Mouse (Mus musculus): ENCODE data around the gene Slc25a17.

The Slc25a17 gene

GRCm38 (mm10) chr15:81360345-81361021 lies at the start of gene Slc25a17:
Gene Slc25a17 (minus strand): TSS chr15:81360812.
- ChIA-PET CTCF (no interaction called here), POLR2A (interaction anchor here in 1 of 4 experiments (2.5 to 5.7 kb wide), 2 partner anchors 11 to 17 kb away, joined by 20 to 27 read pairs; no protein-coding TSS in a partner anchor)

- ChIA-PET POLR2A (interaction anchor here in 2 of 4 experiments (0.7 to 4.2 kb wide), 5 partner anchors 8 to 177 kb away, joined by 3 to 28 read pairs (median 7); partner anchors contain the start of genes St13 (in 2 of the 2), Xpnpep3 (in 2 of the 2) and Ep300 (in 1 of the 2)), CTCF (interaction anchor here in 1 of 4 experiments (0.6 kb wide), 1 partner anchor 9 kb away, joined by 4 read pairs; no protein-coding TSS in a partner anchor)
These were observed 47.6 kb upstream of the Slc25a17 start, which contains the start of gene Dnajb7 for GRCm38 (mm10) chr15:81408199-81408598. Gene Dnajb7 (minus strand): TSS chr15:81408299.

GRCm38 (mm10) chr15:81405008-81405407 lies 44.4 kb upstream of the Slc25a17 start:
- ChIA-PET POLR2A (interaction anchor here in 1 of 4 experiments (1.1 to 1.5 kb wide), 3 partner anchors 10 to 15 kb away, joined by 3 read pairs; no protein-coding TSS in a partner anchor), CTCF (interaction anchor here in 1 of 4 experiments (0.5 kb wide), 1 partner anchor 159 kb away, joined by 5 read pairs; no protein-coding TSS in a partner anchor)

- POLR2A ChIA-PET = interaction anchor here (0.5 to 8.7 kb wide), 87 partner anchors 8 to 1145 kb away, joined by 3 to 103 read pairs (median 4); partner anchors contain the start of genes Rbx1 (in 3 of the 4), Dnajb7 (in 2 of the 4), Ep300 (in 2 of the 4) and L3mbtl2 (in 2 of the 4)
- CTCF ChIA-PET = interaction anchor here in 3 of 4 experiments (0.6 to 2.0 kb wide), 9 partner anchors 12 to 432 kb away, joined by 3 to 6 read pairs (median 3); no protein-coding TSS in a partner anchor
These were observed 39.2 kb upstream of the Slc25a17 start, which contains the start of the genes St13 and Xpnpep3 for GRCm38 (mm10) chr15:81399638-81400315. Gene St13 (minus strand): TSS chr15:81400077. Gene Xpnpep3 (plus strand): TSS chr15:81400138.

GRCm38 (mm10) chr15:81399297-81399637 lies 38.7 kb upstream of the Slc25a17 start:
- ChIA-PET CTCF (interaction anchor here in 2 of 4 experiments (1.1 to 2.0 kb wide), 9 partner anchors 12 to 432 kb away, joined by 3 to 6 read pairs (median 3); no protein-coding TSS in a partner anchor), POLR2A (interaction anchor here (0.6 to 8.7 kb wide), 77 partner anchors 9 to 1400 kb away, joined by 3 to 103 read pairs (median 4); partner anchors contain the start of genes Rbx1 (in 3 of the 4), Dnajb7 (in 2 of the 4), Ep300 (in 2 of the 4) and L3mbtl2 (in 2 of the 4))

GRCm38 (mm10) chr15:81398189-81398588 lies 37.6 kb upstream of the Slc25a17 start:
- POLR2A ChIA-PET = interaction anchor here (0.6 to 8.7 kb wide), 41 partner anchors 9 to 404 kb away, joined by 3 to 103 read pairs (median 7); partner anchors contain the start of genes Dnajb7 (in 2 of the 4), Ep300 (in 2 of the 4), L3mbtl2 (in 1 of the 4) and Tef (in 1 of the 4)
- CTCF ChIA-PET = interaction anchor here in 3 of 4 experiments (0.6 to 1.6 kb wide), 5 partner anchors 11 to 1692 kb away, joined by 3 read pairs; no protein-coding TSS in a partner anchor

- CTCF ChIA-PET = interaction anchor here (0.6 to 0.9 kb wide), 4 partner anchors 45 to 212 kb away, joined by 3 to 8 read pairs (median 3); no protein-coding TSS in a partner anchor
- POLR2A ChIA-PET = interaction anchor here in 3 of 4 experiments (0.6 to 8.7 kb wide), 17 partner anchors 7 to 654 kb away, joined by 3 to 84 read pairs (median 3); partner anchors contain the start of gene Rbx1 (in 1 of the 3)
These were observed 33.8 kb upstream of the Slc25a17 start for GRCm38 (mm10) chr15:81394211-81394915.

- ChIA-PET CTCF (interaction anchor here in 1 of 4 experiments (0.9 kb wide), 1 partner anchor 55 kb away, joined by 3 read pairs; no protein-coding TSS in a partner anchor), POLR2A (interaction anchor here in 3 of 4 experiments (0.6 to 8.0 kb wide), 6 partner anchors 6 to 945 kb away, joined by 3 to 103 read pairs (median 3); partner anchors contain the start of genes St13 (in 1 of the 3) and Xpnpep3 (in 1 of the 3))
These were observed 32.4 kb upstream of the Slc25a17 start for GRCm38 (mm10) chr15:81392997-81393396.

- ChIA-PET POLR2A (interaction anchor here (0.6 to 8.0 kb wide), 10 partner anchors 9 to 1129 kb away, joined by 3 to 103 read pairs (median 4); partner anchors contain the start of genes St13 (in 3 of the 4) and Xpnpep3 (in 3 of the 4)), CTCF (interaction anchor here (0.5 to 1.5 kb wide), 9 partner anchors 12 to 886 kb away, joined by 3 to 4 read pairs (median 3); partner anchors contain the start of genes St13 (in 1 of the 4) and Xpnpep3 (in 1 of the 4))
These were observed 25.7 kb upstream of the Slc25a17 start for GRCm38 (mm10) chr15:81386327-81386726.

- ChIA-PET POLR2A (interaction anchor here in 2 of 4 experiments (0.8 to 6.7 kb wide), 10 partner anchors 8 to 30 kb away, joined by 3 to 36 read pairs (median 4); partner anchors contain the start of genes St13 (in 1 of the 2) and Xpnpep3 (in 1 of the 2)), CTCF (no interaction called here)
These were observed 18.2 kb upstream of the Slc25a17 start for GRCm38 (mm10) chr15:81378845-81379244.

- POLR2A ChIA-PET = interaction anchor here in 2 of 4 experiments (0.7 to 1.2 kb wide), 2 partner anchors 15 to 25 kb away, joined by 5 to 8 read pairs; partner anchors contain the start of genes St13 (in 1 of the 2) and Xpnpep3 (in 1 of the 2)
- CTCF ChIA-PET = no interaction called here
These were observed 14.0 kb upstream of the Slc25a17 start for GRCm38 (mm10) chr15:81374621-81375020.

- CTCF ChIA-PET = interaction anchor here in 2 of 4 experiments (0.5 to 1.0 kb wide), 2 partner anchors 16 to 343 kb away, joined by 3 to 5 read pairs; no protein-coding TSS in a partner anchor
- POLR2A ChIA-PET = interaction anchor here in 2 of 4 experiments (0.7 to 4.1 kb wide), 12 partner anchors 8 to 215 kb away, joined by 3 to 20 read pairs (median 4); partner anchors contain the start of genes Ep300 (in 1 of the 2) and Rbx1 (in 1 of the 2)
These were observed 9.7 kb upstream of the Slc25a17 start for GRCm38 (mm10) chr15:81370356-81370755.

- POLR2A ChIA-PET = interaction anchor here in 2 of 4 experiments (0.6 to 2.4 kb wide), 6 partner anchors 9 to 30 kb away, joined by 3 to 9 read pairs (median 4); no protein-coding TSS in a partner anchor
These were observed 8.0 kb upstream of the Slc25a17 start for GRCm38 (mm10) chr15:81368601-81369000.

GRCm38 (mm10) chr15:81366241-81366640 lies 5.6 kb upstream of the Slc25a17 start:
- ChIA-PET POLR2A (interaction anchor here in 3 of 4 experiments (0.6 to 5.7 kb wide), 7 partner anchors 10 to 33 kb away, joined by 3 to 33 read pairs (median 4); partner anchors contain the start of genes St13 (in 1 of the 3) and Xpnpep3 (in 1 of the 3)), CTCF (no interaction called here)

More at GRCm38 (mm10) chr15:81368601-81369000, 8.0 kb upstream of the Slc25a17 start:
- CTCF ChIA-PET = interaction anchor here in 2 of 4 experiments (0.6 to 1.8 kb wide), 4 partner anchors 13 to 231 kb away, joined by 3 to 5 read pairs (median 4); no protein-coding TSS in a partner anchor

GRCm38 (mm10) chr15:81365246-81365645 lies 4.6 kb upstream of the Slc25a17 start:
- CTCF ChIA-PET = interaction anchor here in 1 of 4 experiments (0.5 kb wide), 1 partner anchor 117 kb away, joined by 5 read pairs; no protein-coding TSS in a partner anchor
- POLR2A ChIA-PET = interaction anchor here in 2 of 4 experiments (1.2 to 5.7 kb wide), 5 partner anchors 13 to 34 kb away, joined by 4 to 33 read pairs (median 5); partner anchors contain the start of genes St13 (in 1 of the 2) and Xpnpep3 (in 1 of the 2)

GRCm38 (mm10) chr15:81364271-81364670 lies 3.7 kb upstream of the Slc25a17 start:
- POLR2A ChIA-PET = interaction anchor here in 2 of 4 experiments (0.5 to 5.7 kb wide), 9 partner anchors 8 to 1791 kb away, joined by 3 to 33 read pairs (median 4); partner anchors contain the start of genes St13 (in 1 of the 2) and Xpnpep3 (in 1 of the 2)

More at GRCm38 (mm10) chr15:81364271-81364670, 3.7 kb upstream of the Slc25a17 start:
- CTCF ChIA-PET = interaction anchor here in 1 of 4 experiments (0.6 kb wide), 1 partner anchor 12 kb away, joined by 3 read pairs; no protein-coding TSS in a partner anchor

All from embryonic stem cell, embryonic (primary cell).